Mouse (Mus musculus) activated CD4-positive, CD25-positive, alpha-beta regulatory T cell (primary cell): ENCODE data around the gene Nvl. TPM values are rescaled to one million over a fixed set of nuclear protein-coding genes. Genes with fewer than 3 reads are reported as not detected.

Source experiments
- polyA plus RNA-seq, 2 experiments: library from polyadenylated mRNA; unstranded; fragments of 100-300 nt; shearing (Covaris generic); gene quantifications; one replicate each; pipeline ENCODE4 v1.2.1; 2017

Nvl gene
- 10 to 100 TPM; 21.5 to 23.7 TPM for polyA plus RNA-seq

DNA sequence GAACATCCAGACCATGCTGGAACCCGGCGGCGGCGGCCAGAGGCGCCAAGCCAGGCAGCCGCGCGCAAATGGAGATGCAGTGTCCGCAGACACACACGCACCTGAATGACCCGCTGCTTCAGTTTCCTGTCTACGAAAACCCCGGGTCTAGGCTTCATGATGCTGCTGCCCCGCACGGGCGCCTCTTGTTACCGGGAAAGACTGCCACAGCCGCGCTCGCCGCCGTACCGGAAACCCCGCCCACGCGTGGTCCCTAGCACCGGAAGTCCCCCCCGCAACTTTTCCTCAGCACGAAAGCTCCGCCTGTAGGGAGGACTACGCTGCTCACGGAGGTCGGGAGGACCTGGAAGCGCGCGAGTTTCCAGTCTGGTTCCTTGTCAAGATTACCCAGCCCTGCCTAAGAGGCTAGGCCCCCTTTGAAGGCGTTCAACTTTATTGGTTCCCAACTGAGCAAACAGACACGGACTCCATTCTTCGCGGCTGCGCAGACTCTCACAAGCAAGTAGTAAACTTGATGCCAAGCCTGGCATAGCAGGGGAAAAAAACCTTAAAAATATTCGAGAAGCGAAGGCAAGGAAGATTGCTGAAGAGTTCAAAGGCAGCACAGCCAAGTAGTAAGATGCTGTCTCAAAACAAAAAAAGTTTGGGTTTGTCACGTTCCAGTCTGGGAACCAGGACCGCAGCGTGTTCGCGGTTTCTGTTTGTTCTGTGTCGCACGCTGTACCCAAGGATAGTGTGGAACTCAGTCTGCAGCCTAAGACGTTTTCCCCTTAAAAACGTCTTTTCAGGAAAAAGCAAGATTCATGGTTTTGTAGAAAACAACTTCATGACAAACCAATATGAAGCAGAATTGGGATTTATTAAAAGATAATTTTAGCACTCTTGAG is at the start of gene Nvl, which contains the start of gene Cnih4:
TSS of gene Nvl (minus strand) at position 255 of the 887 bp plus-strand sequence.
TSS of gene Cnih4 (plus strand) at position 744 of the 887 bp plus-strand sequence.

DNA sequence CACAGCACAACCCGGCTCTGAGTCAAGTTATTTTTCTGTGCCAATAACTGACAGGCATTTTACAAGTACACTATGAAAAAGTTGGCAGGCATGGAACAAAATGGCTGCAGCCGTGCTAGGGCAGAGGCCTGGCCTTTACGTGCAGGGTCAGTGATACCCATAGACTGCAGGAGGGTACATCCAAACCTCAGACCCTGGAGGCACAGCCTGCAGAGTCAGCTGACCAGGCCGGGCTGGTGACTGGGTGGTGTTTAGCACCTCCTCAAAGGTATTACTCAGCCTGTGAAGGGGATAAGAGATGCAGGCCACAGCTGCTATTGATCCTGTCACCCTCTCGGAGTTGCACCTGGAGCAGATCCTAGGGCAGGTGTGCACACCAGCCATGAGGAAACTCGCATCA is 93.1 kb downstream of the Nvl start, which contains the start of gene 9130409I23Rik:
TSS of gene 9130409I23Rik (plus strand) at position 301 of the 400 bp plus-strand sequence.

Other genes starting within 250 kb of the Nvl start
- 10 to 100 TPM; 69.6 to 97.1 TPM for gene Pycr2, start 239.9 kb downstream of the Nvl start, polyA plus RNA-seq
- gene Lefty1, start 209.2 kb downstream of the Nvl start, polyA plus RNA-seq, result under 1 TPM in 1 of 2 experiments, not detected in 1; 0.88 TPM
- gene Tmem63a, start 201.9 kb downstream of the Nvl start, polyA plus RNA-seq, result 10 to 100 TPM; 21.7 to 42.5 TPM
- 100 to 1,000 TPM; 158 to 201 TPM for gene Ephx1, start 123.3 kb downstream of the Nvl start, polyA plus RNA-seq
- under 1 TPM in 1 of 2 experiments, not detected in 1; 0.14 TPM for gene 9130409I23Rik, start 93.0 kb downstream of the Nvl start, polyA plus RNA-seq
- 10 to 100 TPM; 76.6 to 82.4 TPM for gene Cnih4, start 489 bp upstream of the Nvl start, polyA plus RNA-seq
- 10 to 100 TPM; 67.4 to 70.0 TPM for gene Wdr26, start 67.8 kb upstream of the Nvl start, polyA plus RNA-seq
- under 1 TPM in 1 of 2 experiments, not detected in 1; 0.50 TPM for gene Cnih3, start 208.4 kb upstream of the Nvl start, polyA plus RNA-seq